ENCODE assay signal across 33 mouse cellular contexts in the genomic region with DNA sequence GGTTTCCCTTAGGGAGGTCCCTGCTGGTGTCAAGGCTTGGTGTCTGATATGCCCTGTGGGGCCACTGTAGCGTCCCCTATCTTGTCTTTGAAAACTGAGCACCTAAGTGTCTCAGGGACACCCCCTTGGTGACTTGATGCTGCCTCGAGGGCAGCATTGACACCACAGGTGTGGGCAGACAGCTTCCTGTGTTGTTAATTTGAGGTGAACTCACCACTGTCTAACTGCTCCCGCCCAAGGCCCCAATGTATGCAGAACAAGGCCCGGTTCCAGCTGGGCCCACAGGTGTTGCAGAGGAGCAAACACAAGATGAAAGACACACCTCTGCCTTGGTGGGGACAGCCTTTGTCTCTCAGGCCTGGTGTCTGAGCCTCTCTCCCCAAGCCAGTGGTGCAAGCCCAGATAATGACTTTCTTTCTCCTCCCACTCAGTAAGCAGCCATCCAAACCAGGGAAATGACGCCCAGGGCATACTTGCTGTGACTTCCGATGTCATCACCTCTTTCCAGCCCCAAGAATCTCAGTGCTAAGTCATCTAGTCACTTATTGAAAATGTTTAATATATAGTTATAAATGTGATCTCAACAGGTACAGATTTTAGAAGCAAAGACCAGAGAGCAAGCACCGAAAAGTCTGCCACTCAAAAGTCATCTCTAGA. TPM values are rescaled to one million over a fixed set of nuclear protein-coding genes. Genes with fewer than 3 reads are reported as not detected.
DNase-seq lines count a peak whose midpoint lies in the region; TF ChIP-seq lines count a peak whose summit lies in the region.
"Had no signal": no experiment of that assay in that cellular context is flagged by ENCODE, and none has a peak within 500 bp of the region (broad histone marks: within the 10 kb centered on the region; RNA-seq: fewer than 3 reads in every experiment).

No protein-coding gene starts in this region.

- no peak for TF ChIP-seq CTCF in thymus, adult 2 months (IDR thresholded peaks at IDR 0.05; ENCODE audit: borderline replicate concordance, control insufficient read depth, extremely low read depth, insufficient read depth, low read length, poor library complexity)
- no peak for TF ChIP-seq CTCF in CH12.LX (conservative IDR thresholded peaks at IDR 0.05 in 1 of 2, IDR thresholded peaks at IDR 0.05 in 1 of 2; ENCODE audit: low read depth in 2 of 2, low read length in 2 of 2)

- in situ Hi-C loops in CH12.LX (cut with MboI; ENCODE audit: low pct_ligation_motif_present, low pct_unique_long_range_greater_than_20kb, low sequenced_read_pairs), result no loop called here

- no peaks in the 10 kb centered on the region for H3K79me2 ChIP-seq in CH12.LX (replicated peaks; ENCODE audit: control insufficient read depth, extremely low read depth, insufficient read depth, poor library complexity, severe bottlenecking)

- TF ChIP-seq RAD21 in CH12.LX (IDR thresholded peaks at IDR 0.05; ENCODE audit: low read depth, low read length), result no peak

- no peaks in the 10 kb centered on the region for H3K27me3 ChIP-seq in thymus, adult 2 months (ENCODE audit: control insufficient read depth, insufficient read depth, low read length)
- H3K27me3 ChIP-seq in CH12.LX (replicated peaks), result peaks cover 2% of the 10 kb centered on the region
- H3K27me3 ChIP-seq: embryonic facial prominence, embryonic 15.5 days; forebrain, embryonic 12.5 days; heart, embryonic 15.5 days; hindbrain, embryonic 12.5 days; neural tube, embryonic 12.5 days had no signal

- 42% methylated on average over 7 of the region's 7 CpGs for WGBS in thymus, adult 2 months

- peaks cover 24% of the 10 kb centered on the region for H3K4me1 ChIP-seq in thymus, adult 2 months (replicated peaks; ENCODE audit: control insufficient read depth, insufficient read depth, low read length)
- H3K4me1 ChIP-seq in CH12.LX (ENCODE audit: control insufficient read depth in 1 of 2, insufficient read depth in 2 of 2), result peaks cover 5 to 41% of the 10 kb centered on the region in 2 experiments; a peak in 3 of 4 replicates
- H3K4me1 ChIP-seq: embryonic facial prominence, embryonic 15.5 days; heart, embryonic 10.5 days; heart, embryonic 15.5 days; hindbrain, embryonic 12.5 days; neural tube, embryonic 12.5 days had no signal

- H3K27ac ChIP-seq in thymus, adult 2 months (ENCODE audit: control insufficient read depth, insufficient read depth, low read length), result no peak overlapping the region
- H3K27ac ChIP-seq in CH12.LX (ENCODE audit: insufficient read depth, low read depth), result no peak overlapping the region
- H3K27ac ChIP-seq: embryonic facial prominence, embryonic 10.5 days; embryonic facial prominence, embryonic 15.5 days; forebrain, embryonic 12.5 days; heart, embryonic 10.5 days; heart, embryonic 15.5 days; hindbrain, embryonic 12.5 days; hindbrain, postnatal 0 days; liver, embryonic 14.5 days; neural tube, embryonic 12.5 days had no signal

- TF ChIP-seq EP300 in CH12.LX (IDR thresholded peaks at IDR 0.05; ENCODE audit: low read length), result no peak

- peak; percentile 6 for DNase-seq in thymus, postnatal 25 days
- no peak for DNase-seq in thymus, adult 2 months
- peak; percentile 71 for DNase-seq in CH12.LX (ENCODE audit: extremely low read depth)
- DNase-seq in induced T-regulatory cell, adult 2 months (ENCODE audit: low read depth), result peak; percentile 69
- no peak for DNase-seq in left cerebral cortex, adult 11 months (ENCODE audit: low spot score)
- DNase-seq in layer of hippocampus, postnatal 14 days (ENCODE audit: low spot score in 2 of 2), result no peak
- DNase-seq in frontal cortex, postnatal 14 days (ENCODE audit: low spot score in 2 of 2), result no peak
- DNase-seq: adrenal gland, postnatal 25 days; cerebellum, adult 2 months; gastrocnemius, postnatal 14 days; heart, postnatal 36 days; kidney, adult 9 months; kidney, postnatal 10 days; liver; lung, embryonic 14.5 days; lung, postnatal 14 days; midbrain, embryonic 14.5 days; right cerebral cortex, postnatal 4 days had no signal

- no peak overlapping the region for H3K4me2 ChIP-seq in CH12.LX (ENCODE audit: insufficient read depth, low read depth, poor library complexity, severe bottlenecking)
- H3K4me2 ChIP-seq: embryonic facial prominence, embryonic 15.5 days; forebrain, embryonic 12.5 days; heart, embryonic 15.5 days; hindbrain, embryonic 12.5 days; lung, embryonic 14.5 days; neural tube, embryonic 12.5 days had no signal

- no peak for TF ChIP-seq POLR2A in thymus, adult 2 months (IDR thresholded peaks at IDR 0.05; ENCODE audit: control insufficient read depth, extremely low read depth, insufficient read depth, low read length, poor library complexity)
- no peak for TF ChIP-seq POLR2A in CH12.LX (IDR thresholded peaks at IDR 0.05; ENCODE audit: low read depth, low read length)

- no peak overlapping the region for H3K4me3 ChIP-seq in thymus, adult 2 months (ENCODE audit: control insufficient read depth, insufficient read depth, low read length)
- no peak overlapping the region for H3K4me3 ChIP-seq in CH12.LX (replicated peaks in 1 of 3; ENCODE audit: low read depth in 2 of 3, low read length in 2 of 3, poor library complexity in 1 of 3)
- H3K4me3 ChIP-seq: embryonic facial prominence, embryonic 10.5 days; embryonic facial prominence, embryonic 15.5 days; forebrain, embryonic 12.5 days; heart, embryonic 10.5 days; heart, embryonic 15.5 days; hindbrain, embryonic 12.5 days; neural tube, embryonic 12.5 days had no signal

- no peaks in the 10 kb centered on the region for H3K36me3 ChIP-seq in thymus, adult 2 months (ENCODE audit: control insufficient read depth, insufficient read depth, low read length)
- no peaks in the 10 kb centered on the region for H3K36me3 ChIP-seq in CH12.LX (replicated peaks in 1 of 2; ENCODE audit: control insufficient read depth in 1 of 2, insufficient read depth in 1 of 2, low read length in 1 of 2)
- H3K36me3 ChIP-seq: embryonic facial prominence, embryonic 10.5 days; embryonic facial prominence, embryonic 15.5 days; forebrain, embryonic 12.5 days; heart, embryonic 10.5 days; heart, embryonic 15.5 days; hindbrain, embryonic 12.5 days; neural tube, embryonic 12.5 days had no signal

- peaks cover 2% of the 10 kb centered on the region for H3K9me3 ChIP-seq in CH12.LX (replicated peaks; ENCODE audit: low read length)
- H3K9me3 ChIP-seq: embryonic facial prominence, embryonic 10.5 days; embryonic facial prominence, embryonic 15.5 days; forebrain, embryonic 12.5 days; heart, embryonic 10.5 days; heart, embryonic 15.5 days; hindbrain, embryonic 12.5 days; neural tube, embryonic 12.5 days had no signal

- H3K9ac ChIP-seq in CH12.LX (ENCODE audit: insufficient read depth, low read depth), result no peak overlapping the region
- H3K9ac ChIP-seq: embryonic facial prominence, embryonic 15.5 days; forebrain, embryonic 12.5 days; heart, embryonic 15.5 days; hindbrain, embryonic 12.5 days; liver, embryonic 14.5 days; lung, embryonic 14.5 days; neural tube, embryonic 12.5 days had no signal

- dilution Hi-C loops in CH12.LX (cut with MboI; ENCODE audit: extremely low pct_ligation_motif_present, extremely low pct_unique_long_range_greater_than_20kb, low sequenced_read_pairs), result no loop called here

TF ChIP-seq in CH12.LX, 34 proteins besides CTCF, POLR2A, EP300 and RAD21:
- TF ChIP-seq MEF2A (IDR thresholded peaks at IDR 0.05; ENCODE audit: borderline replicate concordance, low read depth, low read length) (no peak), TCF12 (IDR thresholded peaks at IDR 0.05; ENCODE audit: low read depth, low read length) (peak; percentile 47; the same call in 1 of the 2 replicates), CHD2 (IDR thresholded peaks at IDR 0.05; ENCODE audit: low read length) (no peak)

RNA-seq across cellular contexts. Expression of gene Umodl1, which starts 7.6 kb away (rescaled TPM):
- 1.5 and 2.0 TPM in 2 replicates for polyA plus RNA-seq in thymus, adult 2 months (2012; rRNA removed)
- total RNA-seq in CH12.LX (2012; rRNA removed), result 2.4 and 4.5 TPM in 2 replicates
- total RNA-seq in CH12.LX (2014; rRNA removed), result 1.6 TPM in 2 replicates
- 1.0 and 1.1 TPM in 2 replicates for polyA plus RNA-seq in CH12.LX (2012; ENCODE audit: insufficient read length, low read depth)
- under 1 TPM; 0.32 to 0.33 TPM for total RNA-seq in layer of hippocampus, postnatal 14 days (2021)
- total RNA-seq: ES-E14; granulocyte monocyte progenitor cell, adult 5-6 weeks; heart, postnatal 36 days had no signal
- polyA plus RNA-seq: C2C12; forebrain, embryonic 12.5 days; large intestine, adult 2 months; limb, embryonic 11.5 days; lung, embryonic 14.5 days; midbrain, embryonic 14.5 days; neural tube, embryonic 12.5 days; spleen, adult 2 months had no signal

Comparison
In these comparisons a context has a peak if more than half of its experiments do, and no peak if none do; other contexts are left out.
1. DNase-seq: peak in thymus, postnatal 25 days (single experiment), CH12.LX (single experiment) and induced T-regulatory cell, adult 2 months (single experiment); none in thymus, adult 2 months (single experiment), left cerebral cortex, adult 11 months (single experiment), layer of hippocampus, postnatal 14 days (0 of 2) and frontal cortex, postnatal 14 days (0 of 2).